Mouse (Mus musculus): ENCODE measurements at regions not wholly inside any gene's neighbourhood (a gene's known extent, or its start where the extent isn't known, plus 50 kb on each side); places are given as distances from the start of the nearest gene placed in this dataset.

DNA sequence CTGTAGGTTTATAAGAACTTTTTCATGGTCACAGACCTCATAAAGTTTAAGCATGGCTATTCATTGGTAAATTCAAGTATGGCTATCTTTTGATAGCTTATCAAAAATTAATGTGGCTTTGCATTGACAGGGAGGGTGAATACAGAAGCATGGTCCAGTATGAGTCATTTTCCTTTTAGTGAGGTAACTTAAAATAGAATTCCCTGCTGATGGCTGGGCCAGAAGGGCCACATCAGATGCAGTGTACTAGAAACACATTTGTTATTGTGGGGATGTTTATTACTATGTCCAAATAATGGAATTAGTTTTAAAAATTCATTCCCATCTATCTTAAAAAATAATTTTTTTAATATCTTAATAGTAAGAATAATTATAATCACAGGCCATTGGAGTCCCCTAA is 213.4 kb upstream of the Chrm2 start:
- Histone ChIP-seq H3K4me3 (no peak overlapping the region), H3K4me2 (no peak overlapping the region), H3K9ac (no peak overlapping the region), H3K27me3 (replicated peaks) (no peaks in the 10 kb centered on the region), H3K27ac (replicated peaks) (no peak overlapping the region), H3K36me3 (no peaks in the 10 kb centered on the region), H3K4me1 (no peaks in the 10 kb centered on the region), H3K9me3 (no peaks in the 10 kb centered on the region; the same call in 1 of the 2 replicates)
- ATAC-seq (ENCODE audit: extremely low read depth, insufficient number of reproducible peaks, low FRiP score, low TSS enrichment), result no peak

DNA sequence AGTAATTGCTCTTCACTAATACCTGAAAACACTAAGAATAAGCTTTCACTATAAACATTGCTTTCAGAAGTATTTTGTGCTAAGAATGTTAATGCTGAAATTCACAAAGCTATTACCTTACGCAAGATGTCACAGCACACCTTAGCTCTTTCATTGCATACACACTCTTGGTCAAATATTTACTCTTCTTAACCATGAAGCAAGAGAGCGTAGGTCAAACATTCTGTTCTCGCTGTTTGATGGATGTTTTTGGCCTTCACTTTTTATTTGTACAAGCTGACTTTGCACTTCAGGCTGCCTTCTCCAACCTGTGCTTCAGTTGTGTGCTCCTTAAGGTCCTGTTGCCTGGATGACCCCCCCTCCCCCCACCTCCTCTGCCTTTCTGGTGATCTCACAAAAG is 212.8 kb upstream of the Chrm2 start:
- no peak overlapping the region for H3K27ac ChIP-seq (replicated peaks)
- no peaks in the 10 kb centered on the region; the same call in 1 of the 2 replicates for H3K9me3 ChIP-seq
- no peaks in the 10 kb centered on the region for H3K4me1 ChIP-seq
- 77% methylated on average over 3 of the region's 3 CpGs for WGBS
- no peak overlapping the region for H3K4me3 ChIP-seq
- no peak overlapping the region for H3K9ac ChIP-seq
- H3K27me3 ChIP-seq (replicated peaks), result no peaks in the 10 kb centered on the region
- no peak overlapping the region for H3K4me2 ChIP-seq
- no peaks in the 10 kb centered on the region for H3K36me3 ChIP-seq
- ATAC-seq (ENCODE audit: extremely low read depth, insufficient number of reproducible peaks, low FRiP score, low TSS enrichment), result no peak

DNA sequence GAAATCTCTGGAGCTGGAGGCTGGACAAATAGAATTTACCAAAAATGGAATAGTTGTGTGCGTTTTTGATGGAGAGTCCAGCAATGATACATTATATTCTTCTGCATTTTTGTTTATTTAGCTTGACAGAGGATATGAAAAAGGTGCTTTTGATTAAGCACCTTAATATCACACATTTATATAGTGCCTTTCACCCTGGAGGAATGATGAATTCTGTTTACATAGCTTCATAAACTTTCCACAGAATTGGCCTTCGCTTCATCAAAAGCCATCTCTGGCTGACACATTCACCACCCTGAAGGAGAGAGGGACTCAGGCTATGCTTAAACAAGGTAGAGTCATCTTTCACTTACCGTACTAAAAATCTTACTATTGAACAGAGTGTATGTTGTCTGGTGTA is 208.0 kb upstream of the Chrm2 start:
- Histone ChIP-seq H3K36me3 (no peaks in the 10 kb centered on the region), H3K27me3 (replicated peaks) (no peaks in the 10 kb centered on the region), H3K4me2 (no peak overlapping the region), H3K4me3 (no peak overlapping the region), H3K9me3 (no peaks in the 10 kb centered on the region; the same call in 1 of the 2 replicates), H3K4me1 (peaks cover 6% of the 10 kb centered on the region; the same call in 1 of the 2 replicates), H3K9ac (no peak overlapping the region), H3K27ac (replicated peaks) (no peak overlapping the region)
- no peak for ATAC-seq (ENCODE audit: extremely low read depth, insufficient number of reproducible peaks, low FRiP score, low TSS enrichment)
- 70% methylated on average over 3 of the region's 3 CpGs for WGBS

DNA sequence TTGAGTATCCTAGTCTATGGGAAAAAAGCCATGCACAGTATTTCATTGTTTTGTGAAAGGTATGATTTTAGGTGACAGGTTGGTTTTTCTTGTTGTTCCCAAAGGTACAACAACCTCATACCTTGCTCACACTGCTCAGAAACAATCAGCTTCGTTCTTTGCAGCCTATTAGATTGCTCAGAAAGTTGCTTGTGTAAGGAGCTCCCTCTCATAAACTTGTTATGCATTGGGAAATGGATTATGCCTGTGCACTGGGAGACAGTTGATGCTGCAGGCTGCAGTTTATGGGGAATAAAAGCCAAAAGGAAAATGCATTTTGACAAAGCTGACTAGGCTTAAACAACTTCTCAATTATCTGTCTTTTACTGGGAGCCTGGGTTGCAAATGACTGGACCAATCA is 205.2 kb upstream of the Chrm2 start:
- Histone ChIP-seq H3K4me1 (peaks cover 6% of the 10 kb centered on the region; the same call in 1 of the 2 replicates), H3K9me3 (no peaks in the 10 kb centered on the region), H3K27me3 (replicated peaks) (no peaks in the 10 kb centered on the region), H3K4me2 (no peak overlapping the region), H3K4me3 (no peak overlapping the region), H3K27ac (replicated peaks) (no peak overlapping the region), H3K36me3 (no peaks in the 10 kb centered on the region), H3K9ac (no peak overlapping the region)
- WGBS, result 64% methylated on average over 1 of the region's 1 CpGs
- no peak for ATAC-seq (ENCODE audit: extremely low read depth, insufficient number of reproducible peaks, low FRiP score, low TSS enrichment)

DNA sequence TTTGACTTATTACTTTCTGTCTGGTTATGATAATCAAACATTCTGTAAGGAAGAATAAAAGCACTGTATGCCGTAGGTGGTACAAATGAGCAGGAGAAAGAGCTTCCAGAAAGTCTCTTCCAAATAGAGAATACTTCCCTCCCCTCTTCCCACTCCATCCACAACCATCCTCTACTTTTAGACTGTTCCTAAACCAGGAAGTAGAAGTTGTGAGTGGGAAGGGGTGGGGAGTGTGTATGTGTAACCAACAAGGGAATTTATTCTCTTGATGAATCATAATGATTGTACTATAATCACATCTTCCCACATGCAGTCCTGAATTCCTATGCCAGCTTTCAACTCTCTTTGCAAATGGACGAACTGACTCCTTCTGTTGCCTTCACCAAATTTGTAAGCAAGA is 181.2 kb upstream of the Chrm2 start:
- Histone ChIP-seq H3K9me3 (no peaks in the 10 kb centered on the region), H3K4me1 (no peaks in the 10 kb centered on the region), H3K27me3 (replicated peaks) (no peaks in the 10 kb centered on the region), H3K9ac (no peak overlapping the region), H3K36me3 (no peaks in the 10 kb centered on the region), H3K27ac (replicated peaks) (no peak overlapping the region), H3K4me2 (no peak overlapping the region), H3K4me3 (no peak overlapping the region)
- 74% methylated on average over 2 of the region's 2 CpGs for WGBS
- no peak for ATAC-seq (ENCODE audit: extremely low read depth, insufficient number of reproducible peaks, low FRiP score, low TSS enrichment)

DNA sequence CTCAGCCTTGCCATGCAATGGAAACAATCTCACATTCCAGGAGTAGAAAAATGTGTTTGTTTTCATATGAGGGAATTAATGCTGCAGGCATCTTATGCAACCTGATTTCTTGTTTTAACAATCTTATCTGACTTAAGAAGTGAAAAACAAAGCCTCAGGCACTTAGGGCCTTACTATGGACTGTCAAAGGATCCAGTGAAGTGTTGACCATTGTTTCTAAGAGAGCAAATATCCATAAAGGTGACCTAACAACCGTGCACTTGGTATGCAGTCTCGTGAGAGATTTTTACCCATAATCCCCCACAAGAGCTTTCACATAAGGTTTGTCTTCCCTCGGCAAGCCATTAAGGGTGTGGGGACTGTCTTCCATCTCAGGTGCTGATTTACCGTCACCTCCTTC is 166.6 kb upstream of the Chrm2 start:
- H3K4me1 ChIP-seq, result 0 out of 2 replicates have a peak, but pooled peaks cover 5% of the 10 kb centered on the region
- WGBS, result 72% methylated on average over 4 of the region's 4 CpGs
- no peak overlapping the region for H3K27ac ChIP-seq (replicated peaks)
- H3K4me3 ChIP-seq, result no peak overlapping the region
- H3K9ac ChIP-seq, result no peak overlapping the region
- H3K36me3 ChIP-seq, result no peaks in the 10 kb centered on the region
- ATAC-seq (ENCODE audit: extremely low read depth, insufficient number of reproducible peaks, low FRiP score, low TSS enrichment), result no peak
- H3K27me3 ChIP-seq (replicated peaks), result no peaks in the 10 kb centered on the region
- H3K4me2 ChIP-seq, result no peak overlapping the region
- H3K9me3 ChIP-seq, result no peaks in the 10 kb centered on the region

DNA sequence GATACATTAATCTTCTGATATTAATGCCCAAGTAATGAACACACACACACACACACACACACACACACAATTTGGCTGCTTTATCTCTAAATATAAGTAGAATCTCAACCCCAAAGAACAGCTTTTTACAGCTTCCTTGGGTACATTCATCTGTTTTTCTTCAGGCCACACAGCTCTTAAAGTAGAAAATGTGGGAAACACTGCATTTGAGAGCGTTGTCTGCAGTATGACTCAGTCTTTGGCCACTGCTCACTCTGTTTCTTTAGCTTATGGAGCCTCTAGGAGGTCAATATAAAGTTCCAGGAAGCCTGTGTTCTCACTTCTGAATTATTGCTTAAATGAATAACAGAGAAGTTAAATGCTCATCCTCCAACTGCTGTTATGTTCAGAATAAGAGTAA is 153.4 kb upstream of the Chrm2 start:
- Histone ChIP-seq H3K4me2 (no peak overlapping the region), H3K9me3 (no peaks in the 10 kb centered on the region), H3K9ac (no peak overlapping the region), H3K27me3 (replicated peaks) (no peaks in the 10 kb centered on the region), H3K27ac (replicated peaks) (no peak overlapping the region), H3K4me1 (no peaks in the 10 kb centered on the region), H3K4me3 (no peak overlapping the region), H3K36me3 (no peaks in the 10 kb centered on the region)
- WGBS, result 65% methylated on average over 1 of the region's 1 CpGs
- ATAC-seq (ENCODE audit: extremely low read depth, insufficient number of reproducible peaks, low FRiP score, low TSS enrichment), result no peak

DNA sequence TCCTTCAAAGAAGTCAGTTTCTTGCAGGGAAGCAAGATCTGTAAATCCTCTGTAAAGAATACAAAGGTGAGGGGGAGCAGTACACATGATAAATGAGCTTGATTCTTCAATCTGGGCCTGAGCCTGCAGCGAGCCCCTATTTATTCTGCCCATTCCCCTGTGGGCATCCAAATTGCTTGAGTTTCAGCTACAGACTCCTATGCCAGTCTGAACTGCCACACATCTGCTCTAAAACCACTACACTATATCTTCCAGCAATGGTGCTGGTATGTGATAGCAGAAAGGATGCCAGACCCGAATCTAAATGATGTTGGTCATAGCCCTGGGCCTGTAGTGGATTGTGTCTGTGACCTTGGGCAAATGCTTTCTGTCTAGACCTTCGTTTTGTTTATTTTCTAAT is 140.9 kb upstream of the Chrm2 start:
- Histone ChIP-seq H3K9ac (no peak overlapping the region), H3K4me2 (no peak overlapping the region), H3K27me3 (replicated peaks) (no peaks in the 10 kb centered on the region), H3K9me3 (no peaks in the 10 kb centered on the region), H3K36me3 (no peaks in the 10 kb centered on the region), H3K4me3 (no peak overlapping the region), H3K4me1 (no peaks in the 10 kb centered on the region), H3K27ac (replicated peaks) (no peak overlapping the region)
- ATAC-seq (ENCODE audit: extremely low read depth, insufficient number of reproducible peaks, low FRiP score, low TSS enrichment), result no peak
- WGBS, result 57% methylated on average over 3 of the region's 3 CpGs

DNA sequence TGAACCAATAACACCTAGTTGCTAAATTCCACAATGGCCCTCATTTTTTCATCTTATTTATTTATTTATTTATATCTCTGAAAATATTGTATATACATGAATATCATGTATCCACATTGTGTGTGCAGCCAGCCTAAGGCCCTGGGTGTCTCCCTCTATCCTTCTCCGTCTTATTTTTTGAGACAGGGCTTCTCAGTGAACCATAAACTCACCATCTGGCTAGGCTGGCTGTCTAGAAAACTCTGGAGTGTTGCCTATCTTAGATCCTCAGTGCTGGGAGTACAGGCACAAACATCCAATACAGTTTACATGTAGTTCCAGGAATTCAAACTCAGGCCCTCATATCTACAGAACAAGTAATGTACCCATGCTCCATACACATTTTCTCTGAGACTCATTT is 139.7 kb upstream of the Chrm2 start:
- H3K36me3 ChIP-seq, result no peaks in the 10 kb centered on the region
- H3K27me3 ChIP-seq (replicated peaks), result no peaks in the 10 kb centered on the region
- no peak for ATAC-seq (ENCODE audit: extremely low read depth, insufficient number of reproducible peaks, low FRiP score, low TSS enrichment)
- no peak overlapping the region for H3K9ac ChIP-seq
- 86% methylated on average over 1 of the region's 1 CpGs for WGBS
- H3K27ac ChIP-seq (replicated peaks), result no peak overlapping the region
- no peak overlapping the region for H3K4me3 ChIP-seq
- H3K4me1 ChIP-seq, result no peaks in the 10 kb centered on the region
- no peak overlapping the region for H3K4me2 ChIP-seq
- H3K9me3 ChIP-seq, result no peaks in the 10 kb centered on the region

DNA sequence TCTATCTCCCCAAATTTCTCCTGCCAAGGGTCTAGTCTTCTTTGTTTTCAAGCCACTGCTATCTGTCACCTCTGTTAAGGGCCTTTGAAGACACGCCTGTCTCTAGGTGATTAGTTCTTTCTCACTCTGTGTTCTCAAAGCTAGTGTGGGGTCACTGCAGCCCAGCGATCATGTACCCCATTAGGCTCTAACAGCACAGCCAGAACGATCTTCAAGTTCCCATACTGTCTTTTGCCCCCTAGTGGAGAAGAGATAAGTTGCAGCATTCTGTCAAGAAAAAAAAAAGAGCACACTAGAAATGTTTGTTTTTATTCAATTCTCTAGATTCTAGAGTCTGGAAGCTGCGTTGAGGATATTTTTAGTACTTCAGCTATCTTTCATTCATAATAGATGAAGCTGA is 138.8 kb upstream of the Chrm2 start:
- no peak overlapping the region for H3K4me3 ChIP-seq
- ATAC-seq (ENCODE audit: extremely low read depth, insufficient number of reproducible peaks, low FRiP score, low TSS enrichment), result no peak
- no peak overlapping the region for H3K9ac ChIP-seq
- no peaks in the 10 kb centered on the region for H3K36me3 ChIP-seq
- no peaks in the 10 kb centered on the region for H3K9me3 ChIP-seq
- no peaks in the 10 kb centered on the region for H3K4me1 ChIP-seq
- no peak overlapping the region for H3K4me2 ChIP-seq
- no peak overlapping the region for H3K27ac ChIP-seq (replicated peaks)
- WGBS, result 21% methylated on average over 4 of the region's 4 CpGs
- H3K27me3 ChIP-seq (replicated peaks), result no peaks in the 10 kb centered on the region

DNA sequence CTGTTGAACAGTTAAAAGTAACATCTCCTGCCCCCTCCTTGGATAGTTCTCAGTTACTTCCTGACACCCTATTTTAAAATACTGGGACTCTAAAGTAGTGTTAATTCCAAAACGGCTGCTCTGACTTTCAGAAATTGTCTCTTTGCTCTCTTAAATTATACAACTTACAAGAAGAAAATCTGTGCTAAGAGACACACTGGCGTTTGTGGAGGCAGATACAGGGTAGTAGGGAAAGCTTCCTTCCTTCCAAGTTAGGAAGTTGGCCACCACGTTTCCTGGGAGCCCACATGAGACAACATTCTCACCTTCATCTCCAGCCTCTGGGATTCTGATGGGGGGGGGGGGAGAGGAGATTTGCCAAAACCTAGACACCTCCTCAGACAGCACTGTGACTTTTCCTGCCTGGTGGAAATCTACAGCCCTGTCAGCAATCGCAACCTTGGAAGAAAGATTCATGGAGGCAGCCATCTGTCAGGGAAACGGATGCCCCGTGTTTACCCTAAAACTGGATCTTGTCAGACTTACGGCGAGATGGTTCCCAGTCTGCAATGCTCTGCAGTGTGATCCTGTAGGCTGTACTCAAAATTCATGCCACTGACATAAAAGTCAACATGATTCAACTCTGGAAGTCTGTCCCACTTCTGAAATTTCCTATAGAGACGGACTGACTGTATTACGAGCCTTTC is 121.0 kb upstream of the Chrm2 start:
- H3K4me2 ChIP-seq, result no peak overlapping the region
- H3K9ac ChIP-seq, result no peak overlapping the region
- no peak overlapping the region for H3K4me3 ChIP-seq

DNA sequence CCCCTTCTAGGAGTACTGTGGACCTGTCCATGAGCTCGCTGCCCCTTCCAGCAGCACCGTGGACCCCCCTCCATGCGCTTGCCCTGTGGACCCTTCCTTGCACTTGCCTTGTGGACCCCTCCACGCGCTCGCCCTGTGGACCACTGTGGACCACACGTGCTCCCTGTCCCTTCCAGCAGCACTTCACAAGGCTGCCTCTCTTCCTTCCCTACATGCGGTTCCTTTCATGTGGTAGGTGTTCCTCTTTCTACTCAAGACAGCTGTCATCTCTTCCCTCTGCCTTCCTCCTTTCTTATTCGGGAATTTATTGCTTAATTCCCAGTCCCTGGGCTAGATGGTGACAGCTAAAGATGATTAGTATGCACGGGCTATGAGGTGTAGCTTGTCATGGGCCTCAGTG is 101.2 kb upstream of the Chrm2 start:
- no peak for ATAC-seq (ENCODE audit: extremely low read depth, insufficient number of reproducible peaks, low FRiP score, low TSS enrichment)
- no peak overlapping the region for H3K4me2 ChIP-seq
- H3K4me3 ChIP-seq, result no peak overlapping the region
- no peaks in the 10 kb centered on the region for H3K4me1 ChIP-seq
- no peaks in the 10 kb centered on the region for H3K36me3 ChIP-seq
- no peaks in the 10 kb centered on the region for H3K27me3 ChIP-seq (replicated peaks)
- H3K27ac ChIP-seq (replicated peaks), result no peak overlapping the region
- no peak overlapping the region for H3K9ac ChIP-seq
- H3K9me3 ChIP-seq, result no peaks in the 10 kb centered on the region
- WGBS, result 70% methylated on average over 10 of the region's 10 CpGs

More for the DNA sequence above, 121.0 kb upstream of the Chrm2 start:
- no peaks in the 10 kb centered on the region for H3K4me1 ChIP-seq
- no peak overlapping the region for H3K27ac ChIP-seq (replicated peaks)
- H3K27me3 ChIP-seq (replicated peaks), result no peaks in the 10 kb centered on the region
- H3K36me3 ChIP-seq, result no peaks in the 10 kb centered on the region
- 74% methylated on average over 10 of the region's 10 CpGs for WGBS
- ATAC-seq (ENCODE audit: extremely low read depth, insufficient number of reproducible peaks, low FRiP score, low TSS enrichment), result no peak
- H3K9me3 ChIP-seq, result no peaks in the 10 kb centered on the region

Data from heart, embryonic 13.5 days (tissue).